Mouse (Mus musculus): ENCODE data around the gene Kdm4a. TPM values are rescaled to one million over a fixed set of nuclear protein-coding genes. Genes with fewer than 3 reads are reported as not detected.

Gene Kdm4a
- polyA plus RNA-seq, 1 experiment from 2014 or later: 64.8 TPM

DNA sequence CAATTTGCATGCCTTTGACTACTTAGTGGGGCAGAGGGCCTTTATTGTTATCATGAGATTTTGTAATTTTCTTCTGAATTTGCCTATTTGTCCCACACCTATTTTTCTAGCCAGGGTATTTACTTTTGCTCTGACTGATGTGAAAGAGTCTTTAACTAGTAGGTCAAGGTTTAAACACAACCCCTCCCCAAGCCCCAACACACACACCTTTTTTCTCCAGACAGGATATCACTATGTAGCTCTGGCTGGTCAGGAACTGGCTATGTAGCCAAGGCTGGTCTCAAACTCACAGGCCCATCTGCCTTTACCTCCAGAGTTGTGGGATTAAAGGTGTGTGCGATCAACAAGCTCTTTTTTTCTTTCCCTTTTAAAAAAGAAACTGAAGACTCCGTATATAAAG lies 19.2 kb upstream of the Kdm4a start:
- Histone ChIP-seq H3K27ac (no peak overlapping the region), H3K4me3 (replicated peaks) (no peak overlapping the region), H3K27me3 (no peaks in the 10 kb centered on the region), H3K4me2 (replicated peaks) (no peak overlapping the region), H3K9me3 (no peaks in the 10 kb centered on the region), H3K36me3 (no peaks in the 10 kb centered on the region), H3K4me1 (replicated peaks) (no peaks in the 10 kb centered on the region), H3K9ac (replicated peaks) (no peak overlapping the region)
- ATAC-seq: no peak
- 86% methylated on average over 2 of the region's 2 CpGs for WGBS

DNA sequence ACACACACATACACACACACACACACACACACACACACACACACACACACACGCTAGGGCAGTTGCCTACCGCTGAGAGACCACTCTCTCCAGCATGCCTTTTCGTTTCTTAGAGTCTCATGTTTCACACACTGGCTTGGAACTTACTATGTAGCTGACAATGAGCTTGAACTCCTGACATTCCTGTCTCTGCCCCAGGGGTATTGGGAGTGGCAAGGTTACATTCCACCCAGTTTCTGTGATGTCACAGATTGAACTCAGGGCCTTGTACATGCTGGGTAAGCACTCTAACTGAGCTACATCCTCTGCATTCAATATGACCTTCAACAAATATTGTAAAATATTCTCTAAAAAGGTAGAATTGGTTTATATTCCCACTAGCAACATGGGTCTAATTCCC lies 18.8 kb upstream of the Kdm4a start:
- Histone ChIP-seq H3K4me1 (replicated peaks) (no peaks in the 10 kb centered on the region), H3K9me3 (no peaks in the 10 kb centered on the region), H3K27ac (no peak overlapping the region), H3K27me3 (no peaks in the 10 kb centered on the region), H3K4me3 (replicated peaks) (no peak overlapping the region), H3K36me3 (no peaks in the 10 kb centered on the region), H3K9ac (replicated peaks) (no peak overlapping the region), H3K4me2 (replicated peaks) (no peak overlapping the region)
- 80% methylated on average over 3 of the region's 3 CpGs for WGBS
- no peak for ATAC-seq

DNA sequence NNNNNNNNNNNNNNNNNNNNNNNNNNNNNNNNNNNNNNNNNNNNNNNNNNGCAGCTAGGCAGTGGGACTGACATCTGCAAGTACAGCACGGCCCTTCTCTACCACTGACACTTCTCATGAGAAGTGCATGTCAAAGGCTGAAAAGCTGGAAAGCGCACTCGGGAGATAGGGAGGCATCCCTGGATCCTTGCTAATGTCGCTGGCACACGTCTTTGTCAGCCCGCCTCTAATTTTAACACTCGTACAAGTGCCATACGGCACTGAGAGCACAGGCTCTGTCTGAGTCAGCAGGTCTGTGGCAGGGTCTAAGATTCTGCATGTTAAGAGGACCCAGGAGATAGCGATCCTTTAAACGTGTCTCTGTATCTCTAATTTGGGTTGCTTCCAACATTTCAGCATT lies 16.3 kb upstream of the Kdm4a start:
- WGBS: 91% methylated on average over 10 of the region's 10 CpGs
- Histone ChIP-seq H3K27ac (no peak overlapping the region), H3K4me2 (replicated peaks) (no peak overlapping the region), H3K36me3 (no peaks in the 10 kb centered on the region), H3K27me3 (no peaks in the 10 kb centered on the region), H3K4me3 (replicated peaks) (no peak overlapping the region), H3K9me3 (no peaks in the 10 kb centered on the region), H3K4me1 (replicated peaks) (no peaks in the 10 kb centered on the region), H3K9ac (replicated peaks) (no peak overlapping the region)
- no peak for ATAC-seq

DNA sequence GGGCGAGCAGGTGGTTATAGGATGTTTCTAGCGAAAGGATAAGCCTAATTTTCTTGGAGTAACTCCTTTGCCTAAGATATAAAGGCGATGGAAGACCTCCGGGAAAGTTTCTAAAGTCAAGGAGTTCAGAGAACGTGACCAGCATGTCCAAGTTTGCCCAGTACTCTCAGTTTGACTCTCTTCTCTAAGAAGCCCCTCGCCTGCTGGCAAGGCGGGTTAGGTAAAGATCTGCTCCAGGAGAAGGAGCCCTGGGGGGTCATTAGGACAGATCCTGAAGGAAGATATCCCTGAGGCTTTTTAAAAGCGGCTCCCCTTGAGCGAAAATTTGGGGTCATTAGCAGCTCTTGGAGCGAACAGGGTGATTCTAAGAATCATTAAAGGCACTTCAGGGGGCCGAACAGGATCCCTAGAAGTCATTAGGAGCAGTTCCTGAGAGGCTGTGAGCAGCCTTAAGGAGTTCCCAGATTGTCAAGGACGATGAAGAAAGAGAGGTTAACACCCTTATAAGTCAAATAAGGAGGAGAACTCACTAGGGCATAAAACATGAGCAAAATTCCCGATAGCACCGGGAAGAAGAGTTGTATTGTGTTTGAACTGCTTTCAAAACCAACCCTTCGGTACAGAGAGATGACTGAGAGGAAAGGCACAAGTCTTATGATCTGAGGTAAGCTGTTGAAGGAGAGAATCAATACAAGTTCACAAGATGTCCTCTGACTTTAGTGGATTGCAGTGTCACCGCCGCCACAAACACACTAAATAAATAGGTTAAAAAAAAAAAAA lies 648 bp upstream of the Kdm4a start:
- peak; percentile 9 for ATAC-seq
- WGBS: 13% methylated on average over 17 of the region's 17 CpGs
- Histone ChIP-seq H3K4me3 (replicated peaks) (peak overlapping the region; percentile 62), H3K9ac (replicated peaks) (peak overlapping the region; percentile 46; the same call in 1 of the 2 replicates), H3K4me2 (replicated peaks) (peak overlapping the region; percentile 72), H3K36me3 (peaks cover 20% of the 10 kb centered on the region), H3K9me3 (no peaks in the 10 kb centered on the region), H3K27ac (peak overlapping the region; percentile 92), H3K27me3 (no peaks in the 10 kb centered on the region), H3K4me1 (replicated peaks) (peaks cover 19% of the 10 kb centered on the region)

DNA sequence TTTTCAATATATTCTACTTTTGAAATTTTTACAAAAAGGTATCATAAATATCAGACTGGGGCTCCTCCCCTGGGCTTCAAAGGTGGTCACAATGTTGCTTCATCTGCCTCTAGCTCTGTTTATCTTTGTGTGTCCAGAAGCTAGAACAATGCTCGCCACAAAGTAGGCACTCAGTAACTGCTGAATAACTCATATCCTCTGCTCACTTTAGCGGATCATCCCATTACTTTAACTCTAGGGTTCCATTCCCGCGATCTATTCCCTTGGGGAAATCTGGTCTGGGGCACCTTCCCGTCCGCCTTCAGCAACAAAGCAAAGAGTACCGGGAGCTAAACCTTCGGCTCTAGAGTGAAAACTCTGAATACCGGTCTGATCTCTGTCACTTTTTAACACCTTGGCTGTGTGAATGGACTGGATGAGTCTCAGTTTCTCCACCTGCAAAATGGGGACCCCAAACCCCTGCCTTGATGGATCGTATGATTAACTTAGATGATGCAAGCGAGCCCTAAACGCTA lies 834 bp downstream of the Kdm4a start:
- Histone ChIP-seq H3K4me2 (replicated peaks) (peak overlapping the region; percentile 72), H3K9ac (replicated peaks) (peak overlapping the region; percentile 80), H3K9me3 (no peaks in the 10 kb centered on the region), H3K27me3 (no peaks in the 10 kb centered on the region), H3K27ac (peak overlapping the region; percentile 92), H3K36me3 (peaks cover 34% of the 10 kb centered on the region), H3K4me3 (replicated peaks) (peak overlapping the region; percentile 62), H3K4me1 (replicated peaks) (peaks cover 19% of the 10 kb centered on the region)
- ATAC-seq: no peak
- WGBS: 2% methylated on average over 12 of the region's 12 CpGs

DNA sequence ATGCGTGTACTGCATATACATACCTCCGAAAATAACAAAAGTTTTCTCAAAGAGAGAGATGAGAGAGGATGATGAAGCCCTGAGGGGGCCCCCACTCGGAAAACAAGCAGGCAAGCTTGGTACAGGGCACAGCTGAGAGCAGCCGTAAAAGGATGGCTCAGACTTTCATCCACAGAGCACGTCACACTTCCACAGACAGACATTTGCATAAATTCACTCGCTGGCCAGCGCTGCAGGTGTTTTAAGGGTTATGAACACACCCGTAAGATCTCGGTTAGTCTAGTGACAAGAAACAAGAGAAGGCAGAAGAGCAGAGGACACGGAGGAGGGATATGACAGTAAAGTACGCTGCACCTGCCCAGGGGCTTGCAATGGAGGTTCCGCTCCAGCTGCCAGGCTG lies 7.4 kb downstream of the Kdm4a start:
- H3K27me3 ChIP-seq: no peaks in the 10 kb centered on the region
- H3K4me2 ChIP-seq (replicated peaks): no peak overlapping the region
- ATAC-seq: no peak
- WGBS: 92% methylated on average over 12 of the region's 12 CpGs
- no peaks in the 10 kb centered on the region for H3K9me3 ChIP-seq
- H3K36me3 ChIP-seq: peaks cover 99% of the 10 kb centered on the region
- no peak overlapping the region for H3K27ac ChIP-seq
- H3K4me1 ChIP-seq (replicated peaks): no peaks in the 10 kb centered on the region
- H3K9ac ChIP-seq (replicated peaks): no peak overlapping the region
- no peak overlapping the region for H3K4me3 ChIP-seq (replicated peaks)

DNA sequence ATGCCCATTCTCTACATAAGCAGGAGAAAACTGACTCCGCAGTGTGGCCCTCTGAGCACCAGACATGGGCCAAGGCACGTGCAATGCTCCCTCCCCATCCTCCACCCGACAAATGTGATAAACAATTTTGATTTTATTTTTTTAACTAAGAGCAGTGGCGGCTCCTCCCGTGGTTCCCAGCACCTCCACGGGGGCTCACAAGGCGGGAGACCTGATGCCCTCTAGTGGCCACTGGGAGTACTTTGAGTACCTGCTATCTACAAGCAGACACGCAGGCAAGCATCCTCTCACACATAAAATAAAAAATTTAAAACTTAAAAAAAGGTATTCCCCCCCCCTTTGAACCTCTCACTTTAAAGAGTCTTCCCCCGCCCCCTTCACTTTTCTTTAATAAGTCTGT lies 8.8 kb downstream of the Kdm4a start:
- no peak for ATAC-seq
- no peak overlapping the region for H3K4me2 ChIP-seq (replicated peaks)
- peaks cover 99% of the 10 kb centered on the region for H3K36me3 ChIP-seq
- H3K4me1 ChIP-seq (replicated peaks): no peaks in the 10 kb centered on the region
- H3K27ac ChIP-seq: no peak overlapping the region
- 87% methylated on average over 9 of the region's 9 CpGs for WGBS
- no peaks in the 10 kb centered on the region for H3K9me3 ChIP-seq
- H3K27me3 ChIP-seq: no peaks in the 10 kb centered on the region
- no peak overlapping the region for H3K9ac ChIP-seq (replicated peaks)
- no peak overlapping the region for H3K4me3 ChIP-seq (replicated peaks)

DNA sequence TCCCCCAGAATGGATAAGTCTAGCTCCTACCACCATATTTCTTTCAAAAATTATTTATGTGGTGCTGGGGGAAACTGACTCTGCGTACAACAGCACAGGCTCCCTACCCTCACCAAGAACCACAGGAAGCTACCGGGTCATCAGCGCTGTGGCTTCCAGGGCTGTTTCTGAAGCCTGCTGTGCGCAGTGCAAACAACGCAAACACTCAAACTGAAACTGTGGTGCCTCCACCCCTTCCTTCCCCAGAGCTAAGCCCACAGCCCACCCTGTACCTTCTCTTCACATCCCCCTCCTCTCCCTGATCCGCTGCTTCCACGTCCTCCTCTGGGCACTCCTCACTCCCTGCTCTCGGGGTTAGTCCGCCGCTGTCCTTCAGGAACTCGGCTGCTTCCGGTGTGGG lies 17.7 kb downstream of the Kdm4a start:
- H3K9me3 ChIP-seq: no peaks in the 10 kb centered on the region
- peaks cover 94% of the 10 kb centered on the region for H3K36me3 ChIP-seq
- no peak for ATAC-seq
- no peaks in the 10 kb centered on the region for H3K4me1 ChIP-seq (replicated peaks)
- H3K9ac ChIP-seq (replicated peaks): no peak overlapping the region
- 93% methylated on average over 12 of the region's 12 CpGs for WGBS
- H3K27me3 ChIP-seq: no peaks in the 10 kb centered on the region
- H3K27ac ChIP-seq: no peak overlapping the region
- no peak overlapping the region for H3K4me3 ChIP-seq (replicated peaks)
- no peak overlapping the region for H3K4me2 ChIP-seq (replicated peaks)

DNA sequence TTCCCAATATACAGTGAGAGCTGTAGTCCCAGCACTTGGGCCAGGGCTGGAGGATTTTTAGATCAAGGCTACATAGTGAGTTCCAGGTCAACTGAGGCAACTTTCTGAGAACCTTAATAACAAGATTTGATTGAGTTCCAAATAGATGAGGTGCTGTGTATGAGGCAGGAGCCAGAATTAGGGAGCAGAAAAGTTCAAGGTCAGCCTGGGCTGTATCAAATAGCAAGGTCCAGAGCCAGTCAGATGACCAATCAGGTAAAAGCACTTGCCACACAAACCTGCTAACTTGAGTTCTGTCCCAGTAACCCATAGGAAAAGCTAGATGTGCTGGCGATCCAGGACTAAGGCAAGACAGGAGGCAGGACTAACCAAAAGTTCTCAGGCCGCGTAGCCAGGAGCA lies 22.2 kb downstream of the Kdm4a start:
- Histone ChIP-seq H3K4me3 (replicated peaks) (no peak overlapping the region), H3K27me3 (no peaks in the 10 kb centered on the region), H3K36me3 (peaks cover 97% of the 10 kb centered on the region), H3K27ac (no peak overlapping the region), H3K9ac (replicated peaks) (no peak overlapping the region), H3K4me2 (replicated peaks) (no peak overlapping the region), H3K9me3 (no peaks in the 10 kb centered on the region), H3K4me1 (replicated peaks) (no peaks in the 10 kb centered on the region)
- no peak for ATAC-seq
- WGBS: 97% methylated on average over 3 of the region's 3 CpGs

DNA sequence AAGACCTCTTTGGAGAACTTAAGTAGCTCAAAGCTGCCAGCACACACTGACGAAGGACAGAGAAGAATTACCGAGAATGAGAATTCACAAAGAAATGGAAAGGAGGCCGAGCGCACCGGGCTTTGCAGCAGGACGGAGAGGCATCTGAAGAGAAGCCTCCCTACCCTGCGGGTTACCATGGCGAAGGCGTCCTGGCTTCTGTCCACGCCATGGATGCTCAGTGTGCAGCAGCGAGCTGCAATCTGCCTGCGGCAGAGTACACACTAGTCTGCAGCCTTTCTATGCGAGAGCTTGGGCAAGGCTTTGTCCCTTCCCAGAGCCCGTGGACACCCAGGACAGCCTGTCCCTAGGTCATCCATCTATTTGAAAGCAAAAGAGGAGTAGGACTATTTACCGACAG lies 23.3 kb downstream of the Kdm4a start:
- no peak for ATAC-seq
- WGBS: 85% methylated on average over 15 of the region's 15 CpGs
- H3K9me3 ChIP-seq: no peaks in the 10 kb centered on the region

DNA sequence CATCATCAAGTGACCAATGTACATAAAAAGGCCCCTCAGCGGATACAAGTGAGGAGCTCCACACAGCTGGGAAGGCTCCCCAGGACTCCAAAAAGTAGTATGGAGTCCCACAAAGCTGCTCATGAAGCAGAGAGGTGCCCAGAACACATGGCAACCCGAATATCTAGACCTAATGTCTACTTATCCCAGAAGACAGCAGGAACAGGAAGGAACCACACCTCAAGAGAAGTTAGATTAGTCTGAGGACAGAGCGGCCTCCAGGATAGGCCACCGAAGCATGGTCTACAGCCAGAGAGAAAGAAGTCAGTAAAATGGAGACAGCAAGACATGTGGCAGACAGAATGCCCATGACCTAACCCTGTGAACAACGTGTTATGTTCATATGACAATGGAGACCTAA lies 25.0 kb downstream of the Kdm4a start:
- Histone ChIP-seq H3K4me3 (replicated peaks) (no peak overlapping the region), H3K9me3 (no peaks in the 10 kb centered on the region), H3K4me2 (replicated peaks) (no peak overlapping the region), H3K27ac (no peak overlapping the region), H3K27me3 (no peaks in the 10 kb centered on the region), H3K9ac (replicated peaks) (no peak overlapping the region), H3K36me3 (peaks cover 97% of the 10 kb centered on the region), H3K4me1 (replicated peaks) (no peaks in the 10 kb centered on the region)
- no peak for ATAC-seq
- WGBS: 95% methylated on average over 5 of the region's 5 CpGs

More for the DNA sequence above, 23.3 kb downstream of the Kdm4a start:
- H3K36me3 ChIP-seq: peaks cover 97% of the 10 kb centered on the region
- no peak overlapping the region for H3K27ac ChIP-seq
- no peaks in the 10 kb centered on the region for H3K4me1 ChIP-seq (replicated peaks)
- no peak overlapping the region for H3K4me3 ChIP-seq (replicated peaks)
- no peak overlapping the region for H3K4me2 ChIP-seq (replicated peaks)
- no peak overlapping the region for H3K9ac ChIP-seq (replicated peaks)
- H3K27me3 ChIP-seq: no peaks in the 10 kb centered on the region

DNA sequence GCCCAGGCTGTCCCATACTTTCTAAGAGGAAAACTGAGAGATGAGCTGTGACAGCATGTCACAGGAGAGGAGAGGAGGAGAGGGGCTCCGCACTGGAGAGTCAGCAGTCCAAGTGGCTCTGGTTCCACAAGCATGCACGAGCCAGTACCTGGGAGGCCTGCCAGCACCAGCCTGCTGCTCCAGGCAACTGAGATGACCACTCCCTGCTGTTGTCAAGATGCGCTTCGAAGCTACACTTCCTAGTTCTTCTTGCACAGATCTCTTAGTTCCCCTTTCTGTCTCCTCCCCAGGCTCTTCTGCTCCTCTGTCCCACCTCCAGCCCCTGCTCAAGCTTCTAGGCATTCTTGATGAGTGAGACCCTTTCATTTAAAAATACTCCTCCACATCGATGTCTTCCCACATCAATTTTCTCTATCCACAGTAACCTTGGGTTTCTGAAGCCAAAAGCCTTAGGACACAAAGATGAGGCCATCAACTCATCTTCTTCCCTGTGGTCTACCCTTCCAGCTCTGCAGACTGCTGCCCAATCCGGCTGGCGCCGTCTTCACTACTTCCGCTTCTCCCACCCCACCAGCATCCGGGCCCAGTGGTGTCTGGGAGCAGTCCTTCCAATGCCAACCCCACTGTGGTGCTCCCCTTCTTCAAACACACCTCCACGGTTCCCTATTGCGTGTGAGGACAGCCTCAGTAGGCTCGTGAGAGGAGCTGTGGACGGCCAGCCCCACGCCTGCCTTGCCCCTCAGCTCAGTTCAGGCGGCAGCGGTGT lies 27.6 kb downstream of the Kdm4a start:
- Histone ChIP-seq H3K4me1 (replicated peaks) (no peaks in the 10 kb centered on the region), H3K4me3 (replicated peaks) (no peak overlapping the region), H3K27me3 (no peaks in the 10 kb centered on the region), H3K27ac (no peak overlapping the region), H3K36me3 (peaks cover 98% of the 10 kb centered on the region), H3K9me3 (no peaks in the 10 kb centered on the region), H3K4me2 (replicated peaks) (no peak overlapping the region), H3K9ac (replicated peaks) (no peak overlapping the region)
- ATAC-seq: no peak
- WGBS: 96% methylated on average over 17 of the region's 17 CpGs

Measured in midbrain, embryonic 13.5 days (tissue).